Mouse (Mus musculus) adrenal gland, adult 2 months (tissue): ENCODE measurements around the gene Gm44973. TPM values are rescaled to one million over a fixed set of nuclear protein-coding genes. Genes with fewer than 3 reads are reported as not detected.

Source experiments
- DNase-seq: peaks from one replicate; pipeline ENCODE4 v3.0.0; 2021
- polyA plus RNA-seq: library from polyadenylated mRNA; depleted of rRNA; stranded (reverse); fragments of >200 nt; gene quantifications from 2 replicates; pipeline ENCODE4 v1.2.3, GENCODE M21; 2012; rRNA removed
- total RNA-seq, 2 experiments: library from RNA; stranded (reverse); gene quantifications; 2 replicates each; pipeline ENCODE4 v1.2.3; 2021

Gm44973 gene
- total and polyA plus RNA-seq, 3 experiments: not detected

DNA sequence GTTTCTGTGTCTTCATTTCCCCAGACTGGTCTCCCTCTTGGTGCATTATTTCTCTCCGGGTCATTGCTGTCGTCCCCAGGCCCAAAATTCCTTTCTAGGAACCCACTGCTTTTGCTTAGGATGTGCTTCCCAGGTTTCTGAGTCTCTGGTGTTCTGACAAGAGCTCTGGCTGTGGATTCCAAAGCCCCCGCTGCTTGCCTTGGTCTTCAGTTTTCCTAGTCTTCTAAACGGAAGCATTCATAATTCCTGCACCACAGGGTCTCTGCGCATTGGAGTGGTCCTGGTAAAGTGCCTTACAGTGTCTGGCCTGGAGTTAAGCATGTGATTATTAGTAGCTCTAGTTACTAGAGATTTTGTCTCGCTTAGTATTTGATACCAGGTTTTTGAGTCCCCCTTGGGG, 65.5 kb downstream of the Gm44973 start:
- no peak for DNase-seq

GRCm38 (mm10) chr7:5081241-5081640, 65.9 kb downstream of the Gm44973 start:
- no peak for DNase-seq

GRCm38 (mm10) chr7:5081939-5082338, 66.6 kb downstream of the Gm44973 start:
- no peak for DNase-seq

Other genes starting within 250 kb of the Gm44973 start
- not detected for gene Fam71e2, start 244.2 kb upstream of the Gm44973 start, total RNA-seq
- not detected in 2 replicates for gene Fam71e2, start 244.2 kb upstream of the Gm44973 start, polyA plus RNA-seq
- under 1 TPM in 1 of 2 experiments, not detected in 1; 0.48 TPM for gene Il11, start 232.6 kb upstream of the Gm44973 start, total RNA-seq
- gene Il11, start 232.6 kb upstream of the Gm44973 start, polyA plus RNA-seq: 0.54 and 0.71 TPM in 2 replicates
- not detected for gene Tmem190, start 232.6 kb upstream of the Gm44973 start, total RNA-seq
- gene Tmem190, start 232.6 kb upstream of the Gm44973 start, polyA plus RNA-seq: not detected in 2 replicates
- gene Tmem238, start 225.8 kb upstream of the Gm44973 start, total RNA-seq: 10 to 100 TPM; 10.2 to 10.8 TPM
- gene Tmem238, start 225.8 kb upstream of the Gm44973 start, polyA plus RNA-seq: 144 and 180 TPM in 2 replicates
- 1,000 to 10,000 TPM in 1 of 2 experiments, 100 to 1,000 TPM in 1; 958 to 1,234 TPM for gene Rpl28, start 222.6 kb upstream of the Gm44973 start, total RNA-seq
- gene Rpl28, start 222.6 kb upstream of the Gm44973 start, polyA plus RNA-seq: 237 and 255 TPM in 2 replicates
- gene Ube2s, start 202.9 kb upstream of the Gm44973 start, total RNA-seq: 100 to 1,000 TPM in 1 of 2 experiments, 10 to 100 TPM in 1; 98.1 to 140 TPM
- 148 and 156 TPM in 2 replicates for gene Ube2s, start 202.9 kb upstream of the Gm44973 start, polyA plus RNA-seq
- 1 to 10 TPM; 1.9 TPM for gene Shisa7, start 170.8 kb upstream of the Gm44973 start, total RNA-seq
- 2.9 and 4.0 TPM in 2 replicates for gene Shisa7, start 170.8 kb upstream of the Gm44973 start, polyA plus RNA-seq
- gene Isoc2b, start 145.2 kb upstream of the Gm44973 start, total RNA-seq: 10 to 100 TPM; 10.9 to 23.8 TPM
- gene Isoc2b, start 145.2 kb upstream of the Gm44973 start, polyA plus RNA-seq: 75.4 and 78.2 TPM in 2 replicates
- 10 to 100 TPM; 35.5 to 43.4 TPM for gene Isoc2a, start 138.3 kb upstream of the Gm44973 start, total RNA-seq
- 43.5 and 45.6 TPM in 2 replicates for gene Isoc2a, start 138.3 kb upstream of the Gm44973 start, polyA plus RNA-seq
- gene Gm36210, start 109.0 kb upstream of the Gm44973 start, total RNA-seq: under 1 TPM; 0.23 to 0.45 TPM
- gene Gm36210, start 109.0 kb upstream of the Gm44973 start, polyA plus RNA-seq: 0.27 TPM in 1 of 2 replicates, not detected in the other
- 10 to 100 TPM; 15.1 to 19.2 TPM for gene Zfp628, start 100.3 kb upstream of the Gm44973 start, total RNA-seq
- gene Zfp628, start 100.3 kb upstream of the Gm44973 start, polyA plus RNA-seq: 35.6 and 41.3 TPM in 2 replicates
- gene Nat14, start 93.5 kb upstream of the Gm44973 start, total RNA-seq: 1 to 10 TPM; 8.4 to 9.2 TPM
- gene Nat14, start 93.5 kb upstream of the Gm44973 start, polyA plus RNA-seq: 11.4 and 20.0 TPM in 2 replicates
- gene Ssc5d, start 89.7 kb upstream of the Gm44973 start, total RNA-seq: 1 to 10 TPM; 2.2 to 2.3 TPM
- gene Ssc5d, start 89.7 kb upstream of the Gm44973 start, polyA plus RNA-seq: 2.9 and 3.1 TPM in 2 replicates
- gene Sbk2, start 51.1 kb upstream of the Gm44973 start, total RNA-seq: 1 to 10 TPM in 1 of 2 experiments, under 1 TPM in 1; 0.32 to 1.0 TPM
- 0.52 and 1.4 TPM in 2 replicates for gene Sbk2, start 51.1 kb upstream of the Gm44973 start, polyA plus RNA-seq
- under 1 TPM; 0.20 to 0.21 TPM for gene Sbk3, start 44.3 kb upstream of the Gm44973 start, total RNA-seq
- 0.17 and 0.30 TPM in 2 replicates for gene Sbk3, start 44.3 kb upstream of the Gm44973 start, polyA plus RNA-seq
- 10 to 100 TPM; 18.2 to 21.5 TPM for gene Zfp579, start 19.3 kb upstream of the Gm44973 start, total RNA-seq
- gene Zfp579, start 19.3 kb upstream of the Gm44973 start, polyA plus RNA-seq: 74.5 and 94.4 TPM in 2 replicates
- 10 to 100 TPM; 13.0 to 13.8 TPM for gene Zfp524, start 1.1 kb upstream of the Gm44973 start, total RNA-seq
- gene Zfp524, start 1.1 kb upstream of the Gm44973 start, polyA plus RNA-seq: 35.0 and 36.4 TPM in 2 replicates
- gene Fiz1, start 799 bp upstream of the Gm44973 start, total RNA-seq: 10 to 100 TPM; 24.1 to 24.7 TPM
- 31.5 and 32.2 TPM in 2 replicates for gene Fiz1, start 799 bp upstream of the Gm44973 start, polyA plus RNA-seq
- gene Zfp865, start 4.9 kb downstream of the Gm44973 start, total RNA-seq: 10 to 100 TPM; 23.7 to 29.7 TPM
- 67.1 and 70.1 TPM in 2 replicates for gene Zfp865, start 4.9 kb downstream of the Gm44973 start, polyA plus RNA-seq
- gene Ccdc106, start 5.1 kb downstream of the Gm44973 start, total RNA-seq: 1 to 10 TPM; 1.4 to 2.6 TPM
- gene Ccdc106, start 5.1 kb downstream of the Gm44973 start, polyA plus RNA-seq: 1.5 and 3.0 TPM in 2 replicates
- under 1 TPM in 1 of 2 experiments, not detected in 1; 0.92 TPM for gene 4632433K11Rik, start 18.6 kb downstream of the Gm44973 start, total RNA-seq
- gene 4632433K11Rik, start 18.6 kb downstream of the Gm44973 start, polyA plus RNA-seq: not detected in 2 replicates
- gene Zfp784, start 22.9 kb downstream of the Gm44973 start, total RNA-seq: 1 to 10 TPM; 4.4 to 5.1 TPM
- gene Zfp784, start 22.9 kb downstream of the Gm44973 start, polyA plus RNA-seq: 7.2 and 8.2 TPM in 2 replicates
- 10 to 100 TPM in 1 of 2 experiments, 1 to 10 TPM in 1; 5.6 to 10.4 TPM for gene Zfp580, start 36.0 kb downstream of the Gm44973 start, total RNA-seq
- gene Zfp580, start 36.0 kb downstream of the Gm44973 start, polyA plus RNA-seq: 46.5 and 61.0 TPM in 2 replicates
- 100 to 1,000 TPM; 157 to 168 TPM for gene U2af2, start 46.6 kb downstream of the Gm44973 start, total RNA-seq
- gene U2af2, start 46.6 kb downstream of the Gm44973 start, polyA plus RNA-seq: 126 and 150 TPM in 2 replicates
- gene Epn1, start 64.7 kb downstream of the Gm44973 start, total RNA-seq: 100 to 1,000 TPM; 114 to 169 TPM
- gene Epn1, start 64.7 kb downstream of the Gm44973 start, polyA plus RNA-seq: 291 and 321 TPM in 2 replicates
- under 1 TPM in 1 of 2 experiments, not detected in 1; 0.59 TPM for gene Rfpl4, start 101.5 kb downstream of the Gm44973 start, total RNA-seq
- not detected in 2 replicates for gene Rfpl4, start 101.5 kb downstream of the Gm44973 start, polyA plus RNA-seq
- gene Rasl2-9, start 110.5 kb downstream of the Gm44973 start, total RNA-seq: 1 to 10 TPM in 1 of 2 experiments, under 1 TPM in 1; 0.86 to 2.9 TPM
- gene Rasl2-9, start 110.5 kb downstream of the Gm44973 start, polyA plus RNA-seq: 0.15 and 0.33 TPM in 2 replicates
- not detected for gene Vmn1r55, start 134.2 kb downstream of the Gm44973 start, total RNA-seq
- gene Vmn1r55, start 134.2 kb downstream of the Gm44973 start, polyA plus RNA-seq: not detected in 2 replicates
- not detected for gene Vmn1r56, start 181.3 kb downstream of the Gm44973 start, total RNA-seq
- not detected in 2 replicates for gene Vmn1r56, start 181.3 kb downstream of the Gm44973 start, polyA plus RNA-seq
- gene Vmn1r57, start 203.0 kb downstream of the Gm44973 start, total RNA-seq: not detected
- not detected in 2 replicates for gene Vmn1r57, start 203.0 kb downstream of the Gm44973 start, polyA plus RNA-seq